ENCODE assay signal across 20 mouse cellular contexts in the genomic region with DNA sequence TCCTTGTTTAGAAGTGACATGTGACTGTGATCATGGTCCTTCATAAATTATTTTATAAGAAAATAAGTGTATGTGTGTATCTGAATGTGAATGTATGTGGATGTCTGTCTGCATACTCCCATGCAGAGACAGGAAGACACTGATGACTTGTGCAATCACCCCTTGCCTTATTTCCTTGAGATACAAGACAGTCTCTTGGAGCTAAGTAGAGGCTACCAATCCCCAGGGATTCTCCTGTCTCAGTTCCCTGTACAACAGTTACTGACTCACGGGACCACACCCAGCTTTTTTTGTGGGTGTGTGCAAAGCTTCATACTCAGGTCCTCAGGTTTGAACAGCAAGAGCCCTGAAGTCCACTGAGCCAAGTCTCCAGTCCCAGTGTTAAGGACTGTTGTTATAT.
A peak's percentile ranks its signal among the peaks of the same experiment; 100 is the strongest.
DNase-seq lines count a peak whose midpoint lies in the region; ATAC-seq and TF ChIP-seq lines count a peak whose summit lies in the region.
"Had no signal": no experiment of that assay in that cellular context is flagged by ENCODE, and none has a peak within 500 bp of the region (broad histone marks: within the 10 kb centered on the region; RNA-seq: fewer than 3 reads in every experiment).

No protein-coding gene starts in this region.

- peak; percentile 64 for ATAC-seq in intestine, embryonic 16.5 days
- ATAC-seq in stomach, postnatal 0 days (ENCODE audit: low FRiP score, low TSS enrichment): 0 out of 2 replicates have a peak, but pooled peaks have one; percentile 21
- ATAC-seq in frontal cortex, adult (ENCODE audit: low TSS enrichment): no peak
- ATAC-seq: forebrain, embryonic 15.5 days had no signal

- no peak overlapping the region for H3K4me2 ChIP-seq in intestine, embryonic 16.5 days (ENCODE audit: low read depth, low read length)
- H3K4me2 ChIP-seq in stomach, postnatal 0 days (replicated peaks; ENCODE audit: low read depth): no peak overlapping the region
- H3K4me2 ChIP-seq: embryonic facial prominence, embryonic 12.5 days; forebrain, embryonic 15.5 days; heart, embryonic 11.5 days; heart, embryonic 15.5 days; hindbrain, embryonic 14.5 days had no signal

- H3K27ac ChIP-seq in intestine, embryonic 16.5 days (ENCODE audit: low read length): no peak overlapping the region
- no peak overlapping the region for H3K27ac ChIP-seq in stomach, postnatal 0 days (replicated peaks)
- H3K27ac ChIP-seq in thymus, adult 2 months (ENCODE audit: control insufficient read depth, insufficient read depth, low read length): no peak overlapping the region
- H3K27ac ChIP-seq: embryonic facial prominence, embryonic 12.5 days; forebrain, embryonic 15.5 days; heart, adult 2 months; heart, embryonic 15.5 days; hindbrain, embryonic 10.5 days; hindbrain, embryonic 14.5 days had no signal

- no peak overlapping the region for H3K4me3 ChIP-seq in C2C12 (ENCODE audit: insufficient read depth, poor library complexity, severe bottlenecking)
- no peak overlapping the region for H3K4me3 ChIP-seq in intestine, embryonic 16.5 days (ENCODE audit: low read length)
- H3K4me3 ChIP-seq in stomach, postnatal 0 days (ENCODE audit: low read depth, low read length): no peak overlapping the region
- H3K4me3 ChIP-seq in thymus, adult 2 months (ENCODE audit: control insufficient read depth, insufficient read depth, low read length): no peak overlapping the region
- H3K4me3 ChIP-seq: embryonic facial prominence, embryonic 12.5 days; forebrain, embryonic 15.5 days; heart, adult 2 months; heart, embryonic 15.5 days; hindbrain, embryonic 10.5 days had no signal

- no peak overlapping the region for H3K9ac ChIP-seq in intestine, embryonic 16.5 days (ENCODE audit: low read depth, low read length)
- no peak overlapping the region for H3K9ac ChIP-seq in stomach, postnatal 0 days (ENCODE audit: low read length)
- H3K9ac ChIP-seq: embryonic facial prominence, embryonic 12.5 days; forebrain, embryonic 15.5 days; heart, embryonic 15.5 days; hindbrain, embryonic 14.5 days had no signal

- H3K79me2 ChIP-seq in C2C12 (ENCODE audit: control insufficient read depth, insufficient read depth): peaks cover 7% of the 10 kb centered on the region

- H3K9me3 ChIP-seq in intestine, embryonic 16.5 days (ENCODE audit: control insufficient read depth, low read length): no peaks in the 10 kb centered on the region
- no peaks in the 10 kb centered on the region for H3K9me3 ChIP-seq in stomach, postnatal 0 days (ENCODE audit: control insufficient read depth, low read length)
- H3K9me3 ChIP-seq: embryonic facial prominence, embryonic 12.5 days; forebrain, embryonic 15.5 days; heart, embryonic 15.5 days; hindbrain, embryonic 10.5 days had no signal

- peaks cover 4% of the 10 kb centered on the region for H3K79me3 ChIP-seq in C2C12 (ENCODE audit: low read depth)

- H3K36me3 ChIP-seq in C2C12 (ENCODE audit: control insufficient read depth, insufficient read depth): no peaks in the 10 kb centered on the region
- H3K36me3 ChIP-seq in intestine, embryonic 16.5 days (ENCODE audit: control insufficient read depth, insufficient read depth, low read length): no peaks in the 10 kb centered on the region
- no peaks in the 10 kb centered on the region for H3K36me3 ChIP-seq in stomach, postnatal 0 days (ENCODE audit: control insufficient read depth, insufficient read depth, low read length)
- H3K36me3 ChIP-seq in thymus, adult 2 months (ENCODE audit: control insufficient read depth, insufficient read depth, low read length): no peaks in the 10 kb centered on the region
- H3K36me3 ChIP-seq: embryonic facial prominence, embryonic 12.5 days; forebrain, embryonic 15.5 days; heart, embryonic 15.5 days; hindbrain, embryonic 10.5 days had no signal

- no peak for TF ChIP-seq CTCF in C2C12 (IDR thresholded peaks at IDR 0.05; ENCODE audit: control insufficient read depth, insufficient read depth, insufficient read length)
- TF ChIP-seq CTCF in stomach, postnatal 0 days (IDR thresholded peaks at IDR 0.05; ENCODE audit: low read depth): no peak
- TF ChIP-seq CTCF in thymus, adult 2 months (IDR thresholded peaks at IDR 0.05; ENCODE audit: borderline replicate concordance, control insufficient read depth, extremely low read depth, insufficient read depth, low read length, poor library complexity): no peak

- 67% methylated on average over 1 of the region's 1 CpGs for WGBS in intestine, embryonic 16.5 days
- 62% methylated on average over 1 of the region's 1 CpGs for WGBS in stomach, postnatal 0 days
- 84% methylated on average over 1 of the region's 1 CpGs for WGBS in thymus, adult 2 months

- no peak overlapping the region for H3ac ChIP-seq in C2C12 (ENCODE audit: control insufficient read depth, insufficient read length, low read depth)

- no peaks in the 10 kb centered on the region; the same call in 1 of the 2 replicates for H3K4me1 ChIP-seq in intestine, embryonic 16.5 days (ENCODE audit: control insufficient read depth, insufficient read depth, low read length)
- H3K4me1 ChIP-seq in stomach, postnatal 0 days (replicated peaks; ENCODE audit: control insufficient read depth, insufficient read depth): no peaks in the 10 kb centered on the region
- H3K4me1 ChIP-seq in thymus, adult 2 months (replicated peaks; ENCODE audit: control insufficient read depth, insufficient read depth, low read length): no peaks in the 10 kb centered on the region
- H3K4me1 ChIP-seq: embryonic facial prominence, embryonic 12.5 days; hindbrain, embryonic 10.5 days had no signal

- H3K27me3 ChIP-seq in C2C12 (ENCODE audit: control insufficient read depth, insufficient read depth, insufficient read length): no peaks in the 10 kb centered on the region
- H3K27me3 ChIP-seq in intestine, embryonic 16.5 days (replicated peaks; ENCODE audit: control insufficient read depth, insufficient read depth, low read length): no peaks in the 10 kb centered on the region
- no peaks in the 10 kb centered on the region for H3K27me3 ChIP-seq in stomach, postnatal 0 days (ENCODE audit: control insufficient read depth, insufficient read depth, low read length)
- H3K27me3 ChIP-seq in thymus, adult 2 months (ENCODE audit: control insufficient read depth, insufficient read depth, low read length): no peaks in the 10 kb centered on the region
- H3K27me3 ChIP-seq: embryonic facial prominence, embryonic 12.5 days; forebrain, embryonic 15.5 days; heart, embryonic 15.5 days had no signal

- DNase-seq in ZHBTc4 (ENCODE audit: low read depth, low spot score): peak; percentile 13
- peak; percentile 29 for DNase-seq in stomach, postnatal 0 days (ENCODE audit: low spot score)
- no peak for DNase-seq in layer of hippocampus, postnatal 14 days (ENCODE audit: low spot score in 2 of 2)
- no peak for DNase-seq in thymus, adult 2 months
- DNase-seq: adrenal gland, adult 8-10 months; cerebellum, adult 8-10 months; cerebellum, postnatal 14 days; embryo, embryonic 11 days; gastrocnemius, postnatal 10 days; heart, adult 2 months; kidney, adult 11 months had no signal

- no peak for TF ChIP-seq POLR2A in thymus, adult 2 months (IDR thresholded peaks at IDR 0.05; ENCODE audit: control insufficient read depth, extremely low read depth, insufficient read depth, low read length, poor library complexity)

- TF ChIP-seq EP300 in stomach, postnatal 0 days (optimal IDR thresholded peaks at IDR 0.05): no peak

TF ChIP-seq in C2C12, 6 proteins besides CTCF, POLR2A, EP300 and RAD21:
- TF ChIP-seq CEBPB (IDR thresholded peaks at IDR 0.05; ENCODE audit: low read depth) (peak; percentile 78), FOSL1 (IDR thresholded peaks at IDR 0.05; ENCODE audit: insufficient read depth, low read length, poor library complexity, severe bottlenecking) (no peak), MYOD1 (IDR thresholded peaks at IDR 0.05; ENCODE audit: control insufficient read depth, insufficient read length, low read depth) (no peak), MYOG (IDR thresholded peaks at IDR 0.05; ENCODE audit: control insufficient read depth, extremely low read depth, insufficient read length) (no peak)

Comparison
In these comparisons a context has a peak if more than half of its experiments do, and no peak if none do; other contexts are left out.
1. DNase-seq: peak in ZHBTc4 (single experiment) and stomach, postnatal 0 days (single experiment); none in layer of hippocampus, postnatal 14 days (0 of 2) and thymus, adult 2 months (single experiment).